Mouse (Mus musculus) stomach, embryonic 15.5 days (tissue): ENCODE data around the gene Npw. TPM values are rescaled to one million over a fixed set of nuclear protein-coding genes. Genes with fewer than 3 reads are reported as not detected.
A peak's percentile ranks its signal among the peaks of the same experiment; 100 is the strongest.

Source experiments
- ATAC-seq: fragments of 200-750 bp; cut with Nextera tagmentation; 2 replicates; pipeline ENCODE4 v1.8.0; 2017; ENCODE audit warnings: low read depth, moderate number of reproducible peaks, moderate TSS enrichment; ENCODE audit not compliant: insufficient read depth, low FRiP score
- H3K27ac ChIP-seq: fragments of 300-500 bp; sonication (generic); 2 replicates; pipeline ENCODE4 v1.5.1; 2015; ENCODE audit warnings: mild to moderate bottlenecking, inconsistent platforms
- H3K27me3 ChIP-seq: fragments of 300-500 bp; sonication (generic); replicated peaks from 2 replicates; pipeline ENCODE4 v1.6.1; 2015; ENCODE audit warnings: inconsistent platforms
- H3K36me3 ChIP-seq: fragments of 300-500 bp; sonication (generic); 2 replicates; pipeline ENCODE4 v1.6.1; 2015; ENCODE audit warnings: inconsistent platforms
- H3K4me1 ChIP-seq: fragments of 300-500 bp; sonication (generic); 2 replicates; pipeline ENCODE4 v1.6.1; 2015; ENCODE audit warnings: inconsistent platforms
- H3K4me2 ChIP-seq: fragments of 300-500 bp; sonication (generic); 2 replicates; pipeline ENCODE4 v1.6.1; 2015; ENCODE audit warnings: mild to moderate bottlenecking, inconsistent platforms
- H3K4me3 ChIP-seq: fragments of 300-500 bp; sonication (generic); replicated peaks from 2 replicates; pipeline ENCODE4 v1.5.1; 2015; ENCODE audit warnings: inconsistent platforms
- H3K9ac ChIP-seq: fragments of 300-500 bp; sonication (generic); 2 replicates; pipeline ENCODE4 v1.6.1; 2015; ENCODE audit warnings: inconsistent platforms
- H3K9me3 ChIP-seq: fragments of 300-500 bp; sonication (generic); 2 replicates; pipeline ENCODE4 v1.6.1; 2016; ENCODE audit warnings: inconsistent platforms
- WGBS: fragments of 180-500 bp; shearing (Covaris S2); methylation state at CpG from one replicate; pipeline ENCODE4 v1.1.7; 2015; 5-methylcytosine and 5-hydroxymethylcytosine counted together
- polyA plus RNA-seq: library from polyadenylated mRNA; unstranded; fragments of >200 nt; fragmentation: Nextera tagmentation; extraction: Ambion mirVana; gene quantifications from 2 replicates; pipeline ENCODE4 v1.2.1, GENCODE M21; 2015

The Npw gene
- polyA plus RNA-seq, 1 experiment from 2014 or later = 0.30 TPM

DNA sequence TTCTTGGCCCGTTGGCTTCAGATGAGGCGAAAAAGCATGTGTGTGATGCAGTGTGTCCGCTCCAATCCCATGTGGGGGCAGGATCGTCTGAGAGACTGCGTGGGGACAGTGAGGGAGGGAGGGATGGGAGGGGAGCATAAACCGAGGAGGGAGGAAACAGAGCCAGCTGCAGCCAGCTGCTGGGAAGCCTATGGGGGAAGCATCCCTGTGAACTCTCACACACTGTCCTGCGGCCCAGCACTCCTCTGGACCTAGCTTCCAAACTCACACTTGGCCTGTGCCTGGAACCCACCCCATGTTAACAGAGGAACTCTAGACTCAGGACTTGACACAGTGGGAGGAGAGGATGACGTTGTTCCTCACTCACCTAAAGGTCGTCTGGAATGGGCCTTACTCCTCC, 19.4 kb downstream of the Npw start:
- H3K27me3 ChIP-seq = no peaks in the 10 kb centered on the region
- no peak overlapping the region for H3K9ac ChIP-seq
- H3K9me3 ChIP-seq = no peaks in the 10 kb centered on the region
- H3K4me2 ChIP-seq = no peak overlapping the region
- H3K27ac ChIP-seq = peak overlapping the region; percentile 91
- H3K4me3 ChIP-seq = no peak overlapping the region
- 45% methylated on average over 9 of the region's 9 CpGs for WGBS
- no peaks in the 10 kb centered on the region for H3K36me3 ChIP-seq
- peaks cover 17% of the 10 kb centered on the region for H3K4me1 ChIP-seq
- ATAC-seq = peak; percentile 79

DNA sequence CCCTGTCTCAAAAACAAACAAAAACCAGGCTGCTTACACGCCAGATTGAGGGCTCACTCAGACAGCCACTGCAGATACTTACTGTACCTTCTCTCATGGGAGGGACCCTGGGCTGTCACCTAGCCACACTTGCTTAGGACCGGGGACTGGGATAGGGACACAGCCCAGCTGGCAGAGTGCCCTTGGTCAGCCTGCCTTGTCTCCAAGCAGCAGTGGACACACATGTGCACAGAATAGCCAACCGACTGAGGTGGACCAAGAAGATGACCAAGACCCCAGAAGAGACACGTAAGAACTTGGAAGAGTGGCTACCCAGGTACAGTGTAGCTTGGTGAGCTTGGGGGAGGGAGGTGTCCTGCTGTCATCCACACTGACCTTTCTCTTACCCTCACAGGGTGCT, 20.0 kb downstream of the Npw start:
- ATAC-seq = no peak
- no peak overlapping the region for H3K4me3 ChIP-seq
- H3K4me1 ChIP-seq = peaks cover 16% of the 10 kb centered on the region
- H3K36me3 ChIP-seq = no peaks in the 10 kb centered on the region
- H3K4me2 ChIP-seq = no peak overlapping the region
- no peak overlapping the region for H3K9ac ChIP-seq
- peak overlapping the region; percentile 91 for H3K27ac ChIP-seq
- no peaks in the 10 kb centered on the region for H3K9me3 ChIP-seq
- 80% methylated on average over 4 of the region's 4 CpGs for WGBS
- no peaks in the 10 kb centered on the region for H3K27me3 ChIP-seq

DNA sequence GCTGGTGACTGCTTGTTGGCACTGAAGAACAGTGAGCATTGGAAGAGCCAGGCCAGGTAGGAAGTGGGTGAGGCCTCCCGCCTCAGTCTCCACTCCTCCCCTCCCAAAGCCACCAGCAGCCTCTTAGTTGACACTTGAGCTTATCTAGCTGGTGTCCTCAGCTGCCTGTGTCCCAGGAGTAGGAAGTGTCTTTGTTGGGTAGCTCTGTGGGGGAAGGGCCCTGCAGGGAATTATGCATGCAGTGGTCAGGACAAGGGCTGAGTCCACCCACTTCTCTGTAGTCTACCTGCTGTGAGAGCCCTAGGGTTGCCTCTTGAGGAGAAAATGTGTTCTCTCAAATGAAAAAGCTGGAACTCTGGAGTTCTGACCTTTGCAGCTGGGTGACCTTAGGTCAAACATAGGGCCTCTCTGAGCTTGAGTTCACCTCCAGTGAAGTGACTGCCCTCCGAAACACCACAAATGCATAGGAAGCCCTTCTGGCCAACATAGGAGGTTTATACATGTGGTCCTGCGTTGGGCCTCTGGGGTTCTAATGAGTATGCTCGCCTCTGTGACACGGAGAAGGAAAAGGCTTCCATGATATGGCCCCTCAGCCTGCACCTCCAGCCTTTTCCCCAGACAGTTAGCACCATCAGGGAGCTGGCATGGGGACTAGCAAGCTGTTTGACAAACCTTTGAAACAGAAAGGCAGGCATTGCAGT, 21.3 kb downstream of the Npw start:
- H3K9me3 ChIP-seq = no peaks in the 10 kb centered on the region
- no peak overlapping the region for H3K27ac ChIP-seq
- H3K4me1 ChIP-seq = peaks cover 21% of the 10 kb centered on the region
- no peak overlapping the region for H3K4me2 ChIP-seq
- no peak for ATAC-seq
- no peaks in the 10 kb centered on the region for H3K36me3 ChIP-seq
- H3K9ac ChIP-seq = no peak overlapping the region
- H3K27me3 ChIP-seq = no peaks in the 10 kb centered on the region
- no peak overlapping the region for H3K4me3 ChIP-seq
- 74% methylated on average over 5 of the region's 5 CpGs for WGBS

DNA sequence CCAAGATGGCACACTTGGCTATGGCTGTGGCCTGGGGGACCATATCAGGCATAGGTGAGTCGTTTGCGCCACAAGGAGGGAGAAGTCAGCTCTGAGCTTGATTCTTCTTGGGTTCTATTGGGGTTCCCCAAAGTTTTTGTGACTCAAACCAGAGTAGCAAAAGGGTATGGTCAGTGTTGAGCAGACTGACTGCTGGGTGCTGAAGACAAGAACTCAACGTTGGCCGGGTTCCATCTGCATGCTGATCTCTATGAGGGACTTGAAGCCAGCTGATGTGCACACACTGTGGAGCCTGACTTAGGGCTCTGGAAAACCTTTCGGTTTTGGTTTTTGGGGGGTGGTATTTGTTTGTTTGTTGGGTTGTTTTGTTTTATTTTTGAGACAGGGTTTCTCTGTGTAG, 22.6 kb downstream of the Npw start:
- Histone ChIP-seq H3K27ac (no peak overlapping the region), H3K4me3 (no peak overlapping the region), H3K9ac (no peak overlapping the region), H3K27me3 (no peaks in the 10 kb centered on the region), H3K36me3 (no peaks in the 10 kb centered on the region), H3K4me2 (no peak overlapping the region), H3K4me1 (peaks cover 26% of the 10 kb centered on the region), H3K9me3 (no peaks in the 10 kb centered on the region)
- no peak for ATAC-seq
- WGBS = 93% methylated on average over 5 of the region's 5 CpGs

DNA sequence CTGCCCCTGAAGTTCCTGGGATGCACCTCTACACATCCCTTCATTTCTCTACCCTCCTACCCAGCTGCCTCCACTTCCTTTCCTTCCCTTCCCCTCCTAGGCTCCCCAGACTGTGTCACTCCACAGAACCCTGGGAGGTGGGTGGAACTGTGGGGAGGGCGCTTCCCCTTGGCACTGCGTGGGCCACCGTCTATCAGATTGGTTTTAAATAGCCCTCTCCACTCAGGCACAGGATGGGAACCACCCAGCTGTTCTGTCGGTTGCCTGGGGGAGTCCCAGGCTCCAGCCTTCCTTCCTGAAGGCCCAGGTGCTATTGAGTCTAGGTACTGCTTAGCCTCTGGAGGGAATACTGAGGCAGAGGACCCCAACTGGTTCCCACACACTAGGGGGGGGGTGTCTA, 23.2 kb downstream of the Npw start:
- ATAC-seq = no peak
- Histone ChIP-seq H3K27me3 (no peaks in the 10 kb centered on the region), H3K9ac (no peak overlapping the region), H3K4me1 (peaks cover 26% of the 10 kb centered on the region), H3K27ac (no peak overlapping the region), H3K4me3 (no peak overlapping the region), H3K9me3 (no peaks in the 10 kb centered on the region), H3K4me2 (no peak overlapping the region), H3K36me3 (no peaks in the 10 kb centered on the region)
- WGBS = 82% methylated on average over 4 of the region's 4 CpGs

DNA sequence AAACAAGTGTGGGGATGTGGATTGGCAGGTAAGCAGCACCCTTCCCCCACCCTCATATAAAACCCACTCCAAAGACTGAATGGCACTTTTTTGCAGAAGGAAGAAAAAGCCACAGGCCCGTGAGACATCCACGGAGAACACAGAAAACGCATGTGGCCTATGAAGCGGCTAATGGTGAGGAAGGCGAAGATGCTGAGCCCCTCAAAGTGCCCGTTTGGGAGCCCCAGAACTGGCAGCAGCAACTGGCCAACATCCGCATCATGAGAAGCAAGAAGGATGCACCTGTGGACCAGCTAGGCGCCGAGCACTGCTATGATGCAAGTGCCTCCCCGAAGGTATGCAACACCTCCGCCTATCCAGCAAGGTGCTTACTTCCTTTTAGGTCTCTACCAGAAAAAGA, 24.4 kb downstream of the Npw start:
- no peaks in the 10 kb centered on the region for H3K36me3 ChIP-seq
- H3K4me3 ChIP-seq = no peak overlapping the region
- no peaks in the 10 kb centered on the region for H3K27me3 ChIP-seq
- peaks cover 17% of the 10 kb centered on the region for H3K4me1 ChIP-seq
- H3K27ac ChIP-seq = peak overlapping the region; percentile 91
- no peaks in the 10 kb centered on the region for H3K9me3 ChIP-seq
- H3K9ac ChIP-seq = no peak overlapping the region
- WGBS = 90% methylated on average over 11 of the region's 11 CpGs
- ATAC-seq = no peak
- no peak overlapping the region for H3K4me2 ChIP-seq

DNA sequence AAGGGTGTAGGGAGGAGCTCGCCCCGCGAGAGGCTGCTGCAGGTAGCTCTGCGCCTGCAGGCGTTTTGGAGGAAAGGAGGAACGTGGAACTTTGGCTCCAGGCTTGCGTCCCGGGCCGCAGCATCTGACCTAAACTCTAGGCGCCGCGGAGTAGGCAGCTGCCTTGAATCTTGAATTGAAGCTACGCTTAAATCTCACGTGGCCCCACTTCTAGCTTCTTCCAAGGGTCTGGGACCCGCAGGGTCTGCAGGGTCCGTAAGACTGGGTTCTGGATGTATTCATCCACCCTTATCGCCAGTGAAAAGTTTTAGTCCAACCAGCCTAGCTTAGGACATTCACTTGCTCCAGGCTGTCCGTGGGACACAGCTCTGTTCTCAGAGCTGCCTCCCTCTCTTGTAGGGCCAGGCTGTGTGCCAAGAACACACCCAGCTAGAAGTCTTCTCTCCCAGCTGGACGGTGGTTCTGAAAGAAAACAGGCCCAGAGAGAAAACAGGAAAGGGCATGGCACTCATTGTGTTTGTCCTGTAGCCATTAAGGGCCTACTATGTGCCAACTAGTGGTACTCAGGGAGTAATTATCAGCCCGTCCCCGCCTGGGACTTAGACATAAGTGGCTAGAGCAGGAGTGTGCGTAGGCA, 25.3 kb downstream of the Npw start:
- ATAC-seq = peak; percentile 48
- WGBS = 10% methylated on average over 22 of the region's 22 CpGs

DNA sequence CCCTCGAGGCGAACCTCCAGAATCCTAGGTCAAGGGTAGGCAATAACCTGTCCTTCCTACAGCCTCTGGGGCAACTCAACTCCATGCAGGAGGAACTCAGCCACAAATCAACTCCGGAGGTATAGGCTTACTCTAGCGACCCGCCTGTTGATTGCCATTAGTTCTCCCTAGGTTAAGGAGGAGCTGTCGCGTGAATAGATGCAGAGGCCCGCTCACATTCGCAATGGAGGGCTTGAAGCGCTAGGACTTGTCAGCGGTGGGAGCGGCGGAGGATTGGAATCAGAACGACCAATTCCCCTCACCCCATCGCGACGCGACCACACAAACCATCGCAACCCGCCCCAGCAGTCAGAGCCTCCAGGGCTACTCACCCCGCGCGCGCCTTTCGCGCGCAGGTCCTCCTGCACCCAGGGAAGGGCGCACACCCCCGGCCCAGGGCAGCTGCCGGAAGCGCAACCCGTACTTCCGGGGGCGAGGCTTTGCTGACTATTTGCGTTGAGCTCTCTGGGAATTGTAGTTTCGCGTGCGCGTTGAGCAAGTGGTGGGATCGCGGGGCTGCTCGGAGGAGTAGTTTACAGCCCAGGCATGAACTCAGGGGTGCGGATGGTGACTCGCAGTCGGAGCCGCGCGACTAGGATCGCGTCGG, 26.0 kb downstream of the Npw start, which contains the start of the genes Tsc2 and Nthl1:
Gene Tsc2, minus strand, starts transcription at position 464 of the 646 bp plus-strand sequence.
Gene Nthl1, plus strand, starts transcription at position 514 of the 646 bp plus-strand sequence.
- peak within 1 kb of the TSS; percentile 54 for H3K9ac ChIP-seq
- no peaks in the 10 kb centered on the region for H3K27me3 ChIP-seq
- H3K4me1 ChIP-seq = peaks cover 17% of the 10 kb centered on the region
- ATAC-seq = peak; percentile 74
- no peaks in the 10 kb centered on the region for H3K9me3 ChIP-seq
- H3K36me3 ChIP-seq = peaks cover 13% of the 10 kb centered on the region
- peak within 1 kb of the TSS; percentile 91 for H3K27ac ChIP-seq
- peak within 1 kb of the TSS; percentile 65 for H3K4me3 ChIP-seq
- H3K4me2 ChIP-seq = peak within 1 kb of the TSS; percentile 85
- WGBS = under 1% methylated on average over 51 of the region's 51 CpGs

More for the DNA sequence above, 25.3 kb downstream of the Npw start:
- peaks cover 17% of the 10 kb centered on the region for H3K4me1 ChIP-seq
- peak overlapping the region; percentile 91 for H3K27ac ChIP-seq
- no peaks in the 10 kb centered on the region for H3K27me3 ChIP-seq
- H3K9ac ChIP-seq = peak overlapping the region; percentile 54
- peaks cover 6% of the 10 kb centered on the region for H3K36me3 ChIP-seq
- peak overlapping the region; percentile 65 for H3K4me3 ChIP-seq
- no peaks in the 10 kb centered on the region for H3K9me3 ChIP-seq
- peak overlapping the region; percentile 85 for H3K4me2 ChIP-seq

DNA sequence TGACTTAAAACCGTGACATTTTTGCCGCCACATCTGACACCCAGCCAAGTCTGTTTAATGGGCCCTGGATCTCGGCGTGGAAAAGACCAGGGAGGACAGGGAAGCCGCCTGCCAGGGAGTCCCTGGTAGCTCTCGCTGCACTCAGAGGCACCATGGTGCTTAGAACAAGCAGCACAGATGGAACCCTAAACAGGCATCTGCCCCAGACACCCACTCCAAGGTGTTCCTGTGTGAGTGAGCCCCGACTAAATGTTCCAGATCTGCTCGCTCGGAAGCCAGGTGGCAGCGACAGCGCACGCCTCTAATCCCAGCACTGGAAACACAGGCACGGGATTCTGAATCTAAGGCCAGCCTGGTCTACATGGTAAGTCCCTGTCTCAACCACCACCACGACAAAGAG, 28.2 kb downstream of the Npw start:
- WGBS = 86% methylated on average over 14 of the region's 14 CpGs
- Histone ChIP-seq H3K9me3 (no peaks in the 10 kb centered on the region), H3K9ac (no peak overlapping the region), H3K27ac (no peak overlapping the region), H3K4me2 (no peak overlapping the region), H3K4me3 (no peak overlapping the region), H3K36me3 (peaks cover 23% of the 10 kb centered on the region), H3K27me3 (no peaks in the 10 kb centered on the region), H3K4me1 (peaks cover 17% of the 10 kb centered on the region)
- no peak for ATAC-seq

DNA sequence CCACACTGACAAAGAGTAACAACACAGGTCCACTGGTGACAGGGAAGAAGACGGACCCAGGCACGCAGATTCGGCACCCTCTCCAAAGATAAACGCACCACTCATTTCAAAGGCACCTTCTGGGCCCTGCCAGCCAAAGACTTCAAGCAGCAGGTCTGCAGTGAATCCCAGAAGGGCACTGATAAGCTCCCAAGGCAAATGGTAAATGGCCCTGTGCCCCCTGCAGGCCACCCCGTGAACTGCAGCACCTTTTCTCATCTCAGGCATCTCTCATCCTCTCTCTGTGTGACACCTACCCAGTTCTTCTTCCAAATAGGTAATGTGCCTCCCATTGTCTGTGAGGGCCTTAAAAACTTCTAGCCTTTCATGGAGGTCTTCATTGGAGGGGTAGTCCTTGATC, 29.6 kb downstream of the Npw start:
- Histone ChIP-seq H3K4me3 (no peak overlapping the region), H3K36me3 (peaks cover 30% of the 10 kb centered on the region), H3K27me3 (no peaks in the 10 kb centered on the region), H3K9ac (no peak overlapping the region), H3K9me3 (no peaks in the 10 kb centered on the region), H3K4me1 (peaks cover 13% of the 10 kb centered on the region), H3K27ac (no peak overlapping the region), H3K4me2 (no peak overlapping the region)
- no peak for ATAC-seq
- WGBS = 38% methylated on average over 5 of the region's 5 CpGs

DNA sequence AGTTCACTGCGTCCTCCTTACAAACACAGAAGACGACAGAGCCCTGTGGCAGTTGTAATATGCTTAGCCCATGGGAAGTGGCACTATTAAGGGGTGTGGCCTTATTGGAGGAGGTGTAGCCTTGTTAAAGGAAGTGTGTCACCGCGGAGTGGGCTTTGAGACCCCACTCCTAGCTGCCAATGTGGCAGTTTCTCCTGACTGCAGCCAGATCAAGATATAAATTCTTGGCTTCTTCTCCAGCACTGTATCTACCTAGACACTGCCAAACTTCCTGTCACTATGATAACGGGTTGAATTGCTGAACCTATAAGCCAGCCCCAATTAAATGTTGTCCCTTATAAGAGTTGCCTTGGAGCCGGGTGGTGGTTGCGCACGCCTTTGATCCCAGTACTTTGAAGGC, 32.8 kb downstream of the Npw start:
- 93% methylated on average over 8 of the region's 8 CpGs for WGBS
- H3K4me2 ChIP-seq = no peak overlapping the region
- H3K36me3 ChIP-seq = peaks cover 54% of the 10 kb centered on the region

DNA sequence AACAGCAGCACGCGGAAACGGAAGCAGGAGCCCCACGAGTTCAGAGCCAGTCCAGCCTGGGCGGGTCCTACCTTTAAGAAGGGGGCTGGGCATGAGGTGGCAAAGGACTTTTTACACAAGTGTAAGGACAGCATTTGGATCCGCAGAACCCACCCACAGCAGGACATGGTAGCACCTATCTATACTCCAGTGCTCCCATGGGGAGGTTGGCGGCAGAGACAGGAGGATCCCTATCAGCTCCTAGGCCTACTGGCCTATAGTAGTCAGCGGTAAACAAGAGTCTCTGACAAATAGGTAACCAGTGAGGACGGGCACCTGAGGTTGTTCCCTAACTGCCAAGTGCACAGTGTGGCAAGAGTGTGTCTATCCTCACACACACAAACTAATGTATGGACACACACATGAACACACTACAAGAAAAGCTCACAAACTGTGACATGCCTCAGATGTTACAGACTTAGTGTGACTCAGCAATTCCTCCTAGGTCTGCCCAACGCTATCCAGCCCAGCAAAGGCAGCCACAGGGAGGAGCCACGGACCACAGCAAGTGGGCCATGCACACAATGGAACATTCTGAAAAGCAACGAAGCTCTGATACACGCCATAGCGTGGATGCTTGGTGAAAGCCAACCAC, 40.6 kb downstream of the Npw start:
- Histone ChIP-seq H3K36me3 (peaks cover 66% of the 10 kb centered on the region), H3K4me2 (no peak overlapping the region), H3K27me3 (no peaks in the 10 kb centered on the region), H3K27ac (no peak overlapping the region), H3K9me3 (no peaks in the 10 kb centered on the region), H3K4me3 (no peak overlapping the region), H3K9ac (no peak overlapping the region), H3K4me1 (no peaks in the 10 kb centered on the region)
- ATAC-seq = peak; percentile 82; the same call in 1 of the 2 replicates
- 79% methylated on average over 14 of the region's 14 CpGs for WGBS

More for the DNA sequence above, 32.8 kb downstream of the Npw start:
- Histone ChIP-seq H3K9ac (no peak overlapping the region), H3K4me1 (no peaks in the 10 kb centered on the region), H3K4me3 (no peak overlapping the region), H3K27ac (no peak overlapping the region), H3K27me3 (no peaks in the 10 kb centered on the region), H3K9me3 (no peaks in the 10 kb centered on the region)
- no peak for ATAC-seq
